Mouse (Mus musculus) embryonic facial prominence, embryonic 11.5 days (tissue): Measurements from ENCODE around the gene Fyn. TPM values are rescaled to one million over a fixed set of nuclear protein-coding genes. Genes with fewer than 3 reads are reported as not detected.

Experiments
- ATAC-seq: fragments of 200-750 bp; cut with Nextera tagmentation; replicated peaks from 2 replicates; pipeline ENCODE4 v1.8.0; 2017; ENCODE audit warnings: low read depth; ENCODE audit not compliant: insufficient number of reproducible peaks, low FRiP score, low TSS enrichment
- DNase-seq: peaks from one replicate; pipeline ENCODE4 v3.0.0-alpha.2; 2015; ENCODE audit warnings: low spot score
- H3K27ac ChIP-seq: fragments of 300-500 bp; sonication (generic); replicated peaks from 2 replicates; pipeline ENCODE4 v1.5.1; 2014; ENCODE audit warnings: mild to moderate bottlenecking, low read depth, low read length, control low read depth
- H3K27me3 ChIP-seq: fragments of 300-500 bp; sonication (generic); 2 replicates; pipeline ENCODE4 v1.6.1; 2014; ENCODE audit warnings: mild to moderate bottlenecking, low read length, moderate library complexity, mixed read lengths; ENCODE audit not compliant: control insufficient read depth, insufficient read depth
- H3K36me3 ChIP-seq: fragments of 300-500 bp; sonication (generic); replicated peaks from 2 replicates; pipeline ENCODE4 v1.6.1; 2014; ENCODE audit warnings: low read depth, mild to moderate bottlenecking, low read length, moderate library complexity, mixed read lengths; ENCODE audit not compliant: control insufficient read depth, insufficient read depth
- H3K4me1 ChIP-seq: fragments of 300-500 bp; sonication (generic); 2 replicates; pipeline ENCODE4 v1.6.1; 2014; ENCODE audit warnings: low read length, mixed read lengths; ENCODE audit not compliant: control insufficient read depth, insufficient read depth
- H3K4me2 ChIP-seq: fragments of 300-500 bp; sonication (generic); 2 replicates; pipeline ENCODE4 v1.6.1; 2014; ENCODE audit warnings: low read depth, mild to moderate bottlenecking, control low read depth, low read length, moderate library complexity
- H3K4me3 ChIP-seq: fragments of 300-500 bp; sonication (generic); 2 replicates; pipeline ENCODE4 v1.5.1; 2014; ENCODE audit warnings: low read depth, low read length, control low read depth
- H3K9ac ChIP-seq: fragments of 300-500 bp; sonication (generic); replicated peaks from 2 replicates; pipeline ENCODE4 v1.6.1; 2014; ENCODE audit warnings: mild to moderate bottlenecking, control low read depth, low read length
- H3K9me3 ChIP-seq: fragments of 300-500 bp; sonication (generic); replicated peaks from 2 replicates; pipeline ENCODE4 v1.6.1; 2016; ENCODE audit warnings: mild to moderate bottlenecking, low read length, inconsistent platforms, mixed read lengths; ENCODE audit not compliant: control insufficient read depth
- WGBS: fragments of 180-500 bp; shearing (Covaris S2); extraction: QIAGEN DNeasy Blood & Tissue Kit; methylation state at CpG from one replicate; pipeline ENCODE4 v1.1.7; 2014; 5-methylcytosine and 5-hydroxymethylcytosine counted together
- polyA plus RNA-seq: library from polyadenylated mRNA; unstranded; fragments of >200 nt; fragmentation: Nextera tagmentation; extraction: Ambion mirVana; gene quantifications from 2 replicates; pipeline ENCODE4 v1.2.1, GENCODE M21; 2014

Gene Fyn
- polyA plus RNA-seq, 1 experiment from 2014 or later, result 38.9 TPM

- no peak overlapping the region for H3K4me2 ChIP-seq
- no peaks in the 10 kb centered on the region for H3K27me3 ChIP-seq
- no peak overlapping the region for H3K9ac ChIP-seq
- 80% methylated on average over 3 of the region's 3 CpGs for WGBS
- ATAC-seq (no peak), DNase-seq (no peak)
- no peak overlapping the region for H3K4me3 ChIP-seq
- H3K4me1 ChIP-seq, result peaks cover 13% of the 10 kb centered on the region
- no peaks in the 10 kb centered on the region for H3K9me3 ChIP-seq
- no peaks in the 10 kb centered on the region for H3K36me3 ChIP-seq
- no peak overlapping the region for H3K27ac ChIP-seq
Measured at GRCm38 (mm10) chr10:39559321-39559720, 190.7 kb downstream of the Fyn start.

GRCm38 (mm10) chr10:39562383-39562782, 193.7 kb downstream of the Fyn start:
- DNase-seq, result no peak
- Histone ChIP-seq H3K27ac (no peak overlapping the region), H3K4me1 (peaks cover 8% of the 10 kb centered on the region), H3K9ac (no peak overlapping the region), H3K36me3 (no peaks in the 10 kb centered on the region), H3K9me3 (no peaks in the 10 kb centered on the region), H3K27me3 (no peaks in the 10 kb centered on the region), H3K4me3 (no peak overlapping the region), H3K4me2 (no peak overlapping the region)
- 62% methylated on average over 2 of the region's 2 CpGs for WGBS
- no peak for ATAC-seq

GRCm38 (mm10) chr10:39563552-39564223, 195.0 kb downstream of the Fyn start:
- ATAC-seq (peak; percentile 49; the same call in 1 of the 2 replicates), DNase-seq (peak; percentile 54)
- H3K9me3 ChIP-seq, result no peaks in the 10 kb centered on the region
- H3K4me2 ChIP-seq, result no peak overlapping the region
- WGBS, result 35% methylated on average over 24 of the region's 24 CpGs
- H3K9ac ChIP-seq, result peak overlapping the region; percentile 43
- H3K27ac ChIP-seq, result peak overlapping the region; percentile 57
- no peak overlapping the region for H3K4me3 ChIP-seq
- no peaks in the 10 kb centered on the region for H3K36me3 ChIP-seq
- H3K27me3 ChIP-seq, result no peaks in the 10 kb centered on the region
- H3K4me1 ChIP-seq, result peaks cover 6% of the 10 kb centered on the region

DNA sequence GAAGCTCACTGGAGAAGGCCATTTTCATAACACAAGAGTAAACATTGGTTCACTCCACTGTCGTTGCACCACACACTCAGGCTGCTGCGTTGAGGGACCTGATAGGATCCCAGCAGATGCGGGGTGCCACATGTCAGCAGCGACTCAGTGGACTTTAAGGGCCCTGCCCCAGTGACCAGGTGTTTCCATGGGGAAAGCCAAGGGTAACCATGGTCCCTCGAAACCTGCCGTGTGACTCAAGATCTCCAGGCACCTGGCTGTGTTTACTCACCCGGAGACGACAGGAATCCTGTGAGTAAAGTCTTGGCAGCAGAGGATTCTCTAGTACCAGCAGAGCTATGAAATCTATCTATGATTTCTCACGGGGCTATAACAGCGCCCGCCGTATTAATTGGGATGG, 198.2 kb downstream of the Fyn start:
- Histone ChIP-seq H3K27me3 (no peaks in the 10 kb centered on the region), H3K36me3 (no peaks in the 10 kb centered on the region), H3K4me1 (peaks cover 6% of the 10 kb centered on the region), H3K4me2 (no peak overlapping the region), H3K27ac (no peak overlapping the region), H3K4me3 (no peak overlapping the region), H3K9me3 (no peaks in the 10 kb centered on the region), H3K9ac (no peak overlapping the region)
- ATAC-seq (no peak), DNase-seq (no peak)
- WGBS, result 88% methylated on average over 12 of the region's 12 CpGs

GRCm38 (mm10) chr10:39568991-39569390, 200.3 kb downstream of the Fyn start:
- no peak overlapping the region for H3K9ac ChIP-seq
- H3K4me3 ChIP-seq, result no peak overlapping the region
- H3K27me3 ChIP-seq, result no peaks in the 10 kb centered on the region
- no peak overlapping the region for H3K27ac ChIP-seq
- no peaks in the 10 kb centered on the region for H3K4me1 ChIP-seq
- ATAC-seq, result no peak
- no peak overlapping the region for H3K4me2 ChIP-seq
- H3K36me3 ChIP-seq, result no peaks in the 10 kb centered on the region
- no peak for DNase-seq
- 91% methylated on average over 4 of the region's 4 CpGs for WGBS
- H3K9me3 ChIP-seq, result no peaks in the 10 kb centered on the region

- Histone ChIP-seq H3K27me3 (no peaks in the 10 kb centered on the region), H3K9me3 (no peaks in the 10 kb centered on the region), H3K4me2 (no peak overlapping the region), H3K4me1 (no peaks in the 10 kb centered on the region), H3K4me3 (no peak overlapping the region), H3K27ac (no peak overlapping the region), H3K9ac (no peak overlapping the region), H3K36me3 (no peaks in the 10 kb centered on the region)
- WGBS, result 65% methylated on average over 7 of the region's 7 CpGs
- ATAC-seq (no peak), DNase-seq (no peak)
Measured at GRCm38 (mm10) chr10:39571011-39571410, 202.4 kb downstream of the Fyn start.

DNA sequence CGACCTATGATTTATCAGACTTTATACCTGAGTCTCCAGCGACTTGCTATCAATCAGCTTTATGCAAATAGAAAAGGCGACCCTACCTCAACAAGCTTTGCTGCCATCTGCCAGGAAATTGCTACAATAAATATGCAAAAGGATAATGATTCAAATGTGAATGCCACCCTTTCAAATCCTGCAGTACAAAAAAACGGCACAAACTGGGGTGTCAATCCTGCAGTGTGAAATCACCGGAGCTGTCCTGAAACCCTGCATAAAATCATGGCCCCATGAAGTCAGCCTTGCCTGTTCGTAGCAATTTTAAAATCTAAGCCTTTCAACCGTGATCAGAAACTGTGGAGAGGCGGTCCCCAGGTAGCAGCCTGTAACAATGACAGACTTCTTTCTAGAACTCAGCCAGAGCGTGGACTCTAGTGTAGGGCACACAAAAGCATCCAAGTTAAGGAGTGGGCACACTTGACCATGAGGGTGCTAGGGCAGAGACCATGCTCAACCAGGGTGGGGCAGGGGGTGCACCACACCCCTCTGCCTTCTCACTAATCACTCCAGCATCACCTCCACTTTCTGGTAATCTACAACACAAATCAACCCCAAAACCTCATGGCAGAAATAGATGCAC, 203.5 kb downstream of the Fyn start:
- Histone ChIP-seq H3K27ac (no peak overlapping the region), H3K4me1 (no peaks in the 10 kb centered on the region), H3K9me3 (no peaks in the 10 kb centered on the region), H3K36me3 (no peaks in the 10 kb centered on the region), H3K4me2 (no peak overlapping the region), H3K9ac (no peak overlapping the region), H3K4me3 (no peak overlapping the region), H3K27me3 (no peaks in the 10 kb centered on the region)
- WGBS, result 69% methylated on average over 9 of the region's 9 CpGs
- ATAC-seq (no peak), DNase-seq (no peak)

GRCm38 (mm10) chr10:39572672-39573051, 204.0 kb downstream of the Fyn start:
- no peaks in the 10 kb centered on the region for H3K9me3 ChIP-seq
- no peaks in the 10 kb centered on the region for H3K36me3 ChIP-seq
- H3K4me2 ChIP-seq, result no peak overlapping the region
- H3K4me3 ChIP-seq, result no peak overlapping the region
- H3K27me3 ChIP-seq, result no peaks in the 10 kb centered on the region
- no peak overlapping the region for H3K27ac ChIP-seq
- WGBS, result 55% methylated on average over 6 of the region's 6 CpGs
- ATAC-seq (no peak), DNase-seq (no peak)
- no peak overlapping the region for H3K9ac ChIP-seq
- no peaks in the 10 kb centered on the region for H3K4me1 ChIP-seq
